Mouse (Mus musculus) kidney, postnatal 4 days (tissue): ENCODE measurements around the gene Tbxas1.
A peak's percentile ranks its signal among the peaks of the same experiment; 100 is the strongest.

Experiments used
- DNase-seq, 2 experiments: peaks; one replicate each; pipeline ENCODE4 v3.0.0; 2021; ENCODE audit warnings: mixed read lengths in 2 of 2

Tbxas1 gene

GRCm38 (mm10) chr6:38859819-38860218 lies 15.4 kb upstream of the Tbxas1 start:
- no peak for DNase-seq

- no peak for DNase-seq
These were observed 14.9 kb upstream of the Tbxas1 start for GRCm38 (mm10) chr6:38860301-38860700.

- DNase-seq = no peak
These were observed 11.6 kb upstream of the Tbxas1 start for GRCm38 (mm10) chr6:38863595-38863994.

- DNase-seq = no peak
These were observed 9.4 kb upstream of the Tbxas1 start for GRCm38 (mm10) chr6:38865805-38866204.

DNA sequence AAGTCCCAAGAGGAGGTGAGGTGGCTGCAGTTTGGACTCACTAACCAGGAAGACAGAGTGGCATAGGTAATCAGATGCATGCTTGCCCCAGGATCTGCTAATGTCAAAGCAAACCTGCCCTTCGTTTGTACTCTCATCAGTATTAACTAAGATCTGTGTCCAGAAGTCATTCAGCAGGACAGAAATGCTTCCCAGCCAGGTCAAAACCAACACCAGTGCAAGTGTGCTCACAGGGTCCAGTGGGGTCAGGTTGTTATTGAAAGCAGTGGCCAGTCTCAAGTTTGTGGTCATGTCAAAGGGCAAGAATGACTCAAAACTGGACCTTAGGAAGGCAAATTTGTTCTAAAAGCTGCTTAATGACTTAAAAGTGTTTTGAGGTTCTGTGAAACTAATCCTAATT lies 8.8 kb upstream of the Tbxas1 start:
- no peak for DNase-seq

DNA sequence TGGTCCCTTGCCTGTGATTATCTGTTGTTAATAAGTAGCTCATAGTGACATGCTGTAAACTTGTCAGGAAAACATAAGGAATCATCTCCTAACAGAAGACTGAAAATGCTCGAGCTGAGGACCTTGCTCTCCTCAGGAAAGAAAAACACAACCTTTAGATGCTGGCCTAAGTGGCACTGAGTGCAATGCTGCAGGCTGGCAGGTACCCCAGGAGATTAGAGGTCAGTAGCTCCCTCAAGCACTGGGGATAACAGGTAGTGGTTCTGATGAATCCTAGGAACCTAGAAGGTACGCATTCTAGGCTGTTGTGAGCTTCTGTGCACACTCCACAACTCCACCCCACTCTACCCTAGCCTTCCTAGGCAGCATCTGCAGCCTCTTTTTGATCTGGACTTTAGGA lies 8.4 kb upstream of the Tbxas1 start:
- no peak for DNase-seq

DNA sequence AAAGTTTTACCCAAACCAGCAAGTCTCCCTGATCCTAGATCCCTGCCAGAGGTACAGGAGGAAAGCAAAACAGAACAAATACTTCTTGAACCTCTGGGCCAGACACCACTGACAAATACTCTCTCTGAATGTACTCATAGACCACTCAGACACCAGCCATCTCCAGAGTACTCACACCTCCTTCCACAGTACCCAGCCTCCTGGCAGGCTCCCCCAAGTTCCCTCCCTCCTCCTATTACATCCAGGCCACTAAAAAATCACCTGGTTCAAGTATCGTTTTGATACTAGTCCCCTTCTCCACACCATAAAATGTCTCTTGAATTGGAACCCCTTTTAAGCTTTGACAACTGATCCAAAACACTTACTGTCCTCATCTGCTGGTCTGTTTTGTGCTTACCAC lies 7.9 kb upstream of the Tbxas1 start:
- no peak for DNase-seq

- no peak for DNase-seq
These were observed 6.2 kb upstream of the Tbxas1 start for GRCm38 (mm10) chr6:38868974-38869373.

- DNase-seq = no peak
These were observed 5.1 kb upstream of the Tbxas1 start for GRCm38 (mm10) chr6:38870070-38870469.

GRCm38 (mm10) chr6:38871051-38871450 lies 4.2 kb upstream of the Tbxas1 start:
- peak in 1 of 2 experiments; percentile 39 for DNase-seq

DNA sequence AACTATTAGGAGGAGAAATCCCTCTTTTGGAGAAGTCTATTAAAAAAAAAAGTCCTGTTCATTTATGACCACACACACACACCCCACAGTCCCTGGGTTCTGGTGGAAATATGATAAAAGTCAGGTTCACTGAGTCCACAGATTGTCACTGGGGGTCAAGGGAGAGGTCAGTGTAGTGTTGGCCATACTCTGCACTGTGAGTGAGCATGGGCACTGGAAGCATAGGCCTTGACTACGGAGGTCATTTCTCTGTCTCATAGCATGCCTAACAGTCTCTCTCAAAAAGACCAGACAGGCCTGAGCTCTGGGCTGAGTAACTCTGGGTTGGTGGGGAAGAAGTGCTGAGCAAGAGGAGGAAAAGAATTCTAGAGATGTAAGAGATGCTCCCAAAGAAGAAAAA lies 1.9 kb upstream of the Tbxas1 start:
- DNase-seq = no peak

- peak; percentile 72 to 81 for DNase-seq
These were observed 1.2 kb upstream of the Tbxas1 start for GRCm38 (mm10) chr6:38874035-38874434.

GRCm38 (mm10) chr6:38874565-38875257 lies 493 bp upstream of the Tbxas1 start:
- DNase-seq = peak; percentile 29 to 47

DNA sequence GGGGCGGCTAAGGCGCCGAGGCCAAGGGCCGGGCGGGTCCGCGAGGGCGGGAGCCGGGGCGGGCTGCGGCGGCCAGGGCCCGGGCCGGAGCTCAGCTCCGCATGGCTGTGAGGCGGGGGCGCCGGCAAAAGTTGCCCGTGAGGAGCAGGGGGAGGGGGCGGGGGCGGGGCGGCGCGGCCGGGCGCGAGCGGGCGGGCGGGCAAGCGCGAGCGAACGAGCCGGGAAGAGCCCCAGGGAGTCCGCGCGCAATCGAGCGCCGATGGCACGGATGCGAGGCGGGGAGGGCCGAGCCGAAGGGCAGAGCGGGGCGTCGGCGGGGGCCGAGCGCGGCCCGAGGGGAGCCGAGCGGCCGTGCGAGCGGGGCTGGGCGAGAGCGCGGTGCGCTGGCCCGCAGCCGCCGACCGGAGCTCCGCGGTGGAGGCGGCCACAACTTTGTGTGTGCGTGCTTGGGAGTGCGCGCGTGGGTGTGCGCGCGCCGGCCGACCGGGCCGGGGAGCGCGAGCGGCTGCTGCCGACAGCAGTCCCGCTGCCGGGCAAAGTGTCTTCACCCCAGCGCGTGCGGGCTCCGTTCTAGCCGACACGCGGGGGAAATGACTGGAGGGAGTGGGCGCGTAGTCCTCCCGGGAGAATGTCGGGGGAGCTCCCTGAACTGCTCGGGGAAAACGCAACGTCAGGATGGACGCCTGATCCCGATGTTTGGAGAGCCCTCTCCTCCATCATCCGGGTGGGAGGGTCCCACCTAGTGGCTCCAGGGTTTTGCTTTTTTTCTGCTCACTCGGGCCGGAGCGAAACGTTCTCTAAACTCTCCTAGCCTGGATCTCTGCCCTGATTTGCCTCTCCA lies 1.1 kb downstream of the Tbxas1 start, which contains the start of gene Hipk2:
TSS of gene Hipk2 (minus strand) at position 95 of the 841 bp plus-strand sequence.
- peak; percentile 88 to 94 for DNase-seq

DNA sequence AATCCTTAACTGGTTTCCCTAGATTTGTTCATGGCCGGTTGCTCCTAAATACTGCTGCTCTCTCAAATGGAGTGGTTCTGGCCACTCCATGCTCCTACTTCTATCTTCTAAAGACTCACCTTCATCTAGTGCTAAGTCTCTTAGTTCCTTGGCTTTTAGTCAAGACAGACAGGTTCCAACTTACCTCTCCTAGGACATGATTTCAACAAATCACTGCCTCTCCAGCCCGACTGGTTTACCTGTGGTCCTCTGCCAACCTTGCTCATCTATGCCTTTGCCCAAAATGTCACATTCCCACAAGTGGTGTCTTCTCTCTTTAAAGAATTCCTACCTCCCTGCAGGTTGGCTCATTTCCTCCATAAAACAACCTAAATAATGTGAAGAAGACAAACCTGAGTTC lies 2.5 kb downstream of the Tbxas1 start:
- DNase-seq = no peak

- no peak for DNase-seq
These were observed 6.3 kb downstream of the Tbxas1 start for GRCm38 (mm10) chr6:38881468-38881867.

DNA sequence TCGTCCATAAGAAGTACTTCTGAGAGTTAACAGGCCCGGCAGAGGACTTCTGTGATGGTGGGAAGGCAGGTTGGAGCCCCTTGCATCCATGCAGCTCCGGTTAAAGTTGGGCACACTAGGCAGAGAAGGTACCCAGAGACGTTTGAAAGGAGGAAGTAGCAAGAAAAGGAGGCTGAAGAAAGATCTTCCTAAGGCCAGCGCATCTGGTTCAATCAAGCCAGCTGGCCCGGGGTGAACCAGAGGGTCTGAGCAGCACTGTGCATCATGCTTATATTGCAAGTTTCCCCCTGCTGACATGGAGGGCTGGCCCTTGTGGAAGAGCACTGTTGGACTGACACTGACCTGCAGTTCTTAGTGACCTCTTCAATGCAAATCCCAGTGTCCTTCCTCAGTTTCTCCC lies 6.8 kb downstream of the Tbxas1 start:
- no peak for DNase-seq

DNA sequence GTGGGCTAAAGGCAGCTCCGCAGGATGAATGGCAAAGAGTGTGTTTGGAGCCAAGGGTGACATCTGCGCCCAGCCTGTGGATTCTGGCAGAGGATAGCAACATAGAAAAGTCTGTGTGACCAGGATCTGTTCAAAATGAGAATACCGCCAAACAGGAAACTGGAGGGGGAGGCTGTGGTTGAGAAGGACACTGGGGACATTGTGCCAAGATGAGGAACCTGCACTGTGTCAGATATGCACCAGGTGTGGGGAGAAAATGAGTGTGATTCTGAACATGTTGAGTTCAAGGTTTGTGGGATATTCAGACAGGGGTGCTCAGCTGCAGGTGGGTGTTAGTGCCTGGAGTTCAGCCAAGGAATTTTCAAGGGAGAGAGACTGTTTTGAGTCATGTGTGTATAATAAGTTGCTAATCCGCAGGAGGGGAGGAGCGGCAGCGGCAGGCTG lies 7.5 kb downstream of the Tbxas1 start:
- DNase-seq = no peak

- no peak for DNase-seq
These were observed 9.3 kb downstream of the Tbxas1 start for GRCm38 (mm10) chr6:38884482-38884881.

- DNase-seq = no peak
These were observed 9.9 kb downstream of the Tbxas1 start for GRCm38 (mm10) chr6:38885132-38885531.

- no peak for DNase-seq
These were observed 12.2 kb downstream of the Tbxas1 start for GRCm38 (mm10) chr6:38887436-38887835.

GRCm38 (mm10) chr6:38889156-38889555 lies 14.0 kb downstream of the Tbxas1 start:
- no peak for DNase-seq

- no peak for DNase-seq
These were observed 16.8 kb downstream of the Tbxas1 start for GRCm38 (mm10) chr6:38892017-38892416.

DNA sequence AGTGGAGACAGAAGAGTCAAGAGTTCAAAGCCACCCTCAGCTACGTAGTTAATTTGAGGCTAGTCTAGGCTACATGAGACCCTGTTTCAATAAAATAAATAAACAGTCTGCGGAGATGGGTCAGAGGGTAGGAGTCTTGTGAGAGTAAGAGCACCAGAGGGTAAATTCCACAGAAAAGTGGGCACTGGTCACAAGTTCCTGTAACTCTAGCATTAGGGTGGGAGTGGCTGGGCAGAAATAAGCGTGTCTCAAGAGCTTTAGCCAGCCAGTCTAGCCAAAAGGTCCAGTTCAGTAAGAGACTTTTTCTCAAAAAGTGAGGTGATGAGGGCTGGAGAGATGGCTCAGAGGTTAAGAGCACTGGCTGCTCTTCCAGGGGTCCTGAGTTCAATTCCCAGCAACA lies 18.4 kb downstream of the Tbxas1 start:
- DNase-seq = no peak
